9 mouse cellular contexts compared by ENCODE assay signal in the genomic region with DNA sequence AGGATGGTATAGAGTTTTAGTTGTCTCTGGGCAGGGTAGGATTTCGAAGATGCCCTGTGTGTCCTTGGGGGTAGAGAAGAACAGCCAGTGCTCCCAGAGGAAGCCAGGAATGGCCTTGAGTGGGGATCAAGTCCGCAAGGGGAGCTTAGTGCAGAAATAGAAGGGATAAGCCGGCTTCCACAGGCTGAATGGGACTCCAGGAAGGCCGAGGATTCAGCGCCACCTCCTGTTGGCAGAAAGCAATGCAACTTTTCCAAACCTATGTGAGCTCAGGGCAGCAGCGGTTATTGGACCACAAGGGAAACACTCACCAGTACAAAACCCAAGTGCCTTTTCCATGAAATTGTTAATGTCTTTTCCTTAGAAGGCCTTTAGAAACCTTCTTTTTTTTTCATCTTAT. TPM values are rescaled to one million over a fixed set of nuclear protein-coding genes. Genes with fewer than 3 reads are reported as not detected.
DNase-seq lines count a peak whose midpoint lies in the region; ATAC-seq and TF ChIP-seq lines count a peak whose summit lies in the region.
"Had no signal": no experiment of that assay in that cellular context is flagged by ENCODE, and none has a peak within 500 bp of the region (broad histone marks: within the 10 kb centered on the region; RNA-seq: fewer than 3 reads in every experiment).

No protein-coding gene starts in this region.

- ATAC-seq in embryonic facial prominence, embryonic 11.5 days (replicated peaks; ENCODE audit: insufficient number of reproducible peaks, low FRiP score, low TSS enrichment, low read depth): no peak
- no peak for ATAC-seq in megakaryocyte-erythroid progenitor cell, adult 5-6 weeks (replicated peaks; ENCODE audit: low FRiP score, low TSS enrichment, poor library complexity, severe bottlenecking)

- no peak for TF ChIP-seq EP300 in CH12.LX (IDR thresholded peaks at IDR 0.05; ENCODE audit: low read length)

- no peak overlapping the region for H3K27ac ChIP-seq in CH12.LX (ENCODE audit: insufficient read depth, low read depth)
- no peak overlapping the region for H3K27ac ChIP-seq in embryonic facial prominence, embryonic 11.5 days (replicated peaks; ENCODE audit: low read depth, low read length)
- H3K27ac ChIP-seq in liver, adult 2 months (replicated peaks; ENCODE audit: insufficient read depth, low read depth, low read length): no peak overlapping the region
- H3K27ac ChIP-seq: embryonic facial prominence, embryonic 12.5 days had no signal

- TF ChIP-seq CTCF in CH12.LX (conservative IDR thresholded peaks at IDR 0.05 in 1 of 2, IDR thresholded peaks at IDR 0.05 in 1 of 2; ENCODE audit: low read depth in 2 of 2, low read length in 2 of 2): peak; percentile 43 to 88
- TF ChIP-seq CTCF in liver, adult 2 months (IDR thresholded peaks at IDR 0.05; ENCODE audit: low read depth, low read length): peak; percentile 93

- H3K4me2 ChIP-seq in CH12.LX (ENCODE audit: insufficient read depth, low read depth, poor library complexity, severe bottlenecking): no peak overlapping the region
- no peak overlapping the region for H3K4me2 ChIP-seq in embryonic facial prominence, embryonic 11.5 days (ENCODE audit: low read depth, low read length)
- H3K4me2 ChIP-seq: embryonic facial prominence, embryonic 12.5 days had no signal

- no peak overlapping the region for H3K9ac ChIP-seq in CH12.LX (ENCODE audit: insufficient read depth, low read depth)
- no peak overlapping the region for H3K9ac ChIP-seq in embryonic facial prominence, embryonic 11.5 days (replicated peaks; ENCODE audit: low read length)
- H3K9ac ChIP-seq in liver, adult 2 months (ENCODE audit: low read depth, low read length): no peak overlapping the region
- H3K9ac ChIP-seq: embryonic facial prominence, embryonic 12.5 days had no signal

- TF ChIP-seq RAD21 in CH12.LX (IDR thresholded peaks at IDR 0.05; ENCODE audit: low read depth, low read length): peak; percentile 87

- H3K9me3 ChIP-seq in CH12.LX (replicated peaks; ENCODE audit: low read length): no peaks in the 10 kb centered on the region
- H3K9me3 ChIP-seq in embryonic facial prominence, embryonic 11.5 days (replicated peaks; ENCODE audit: control insufficient read depth, low read length): no peaks in the 10 kb centered on the region
- H3K9me3 ChIP-seq: embryonic facial prominence, embryonic 12.5 days had no signal

- no peaks in the 10 kb centered on the region for H3K27me3 ChIP-seq in CH12.LX (replicated peaks)
- no peaks in the 10 kb centered on the region for H3K27me3 ChIP-seq in embryonic facial prominence, embryonic 11.5 days (ENCODE audit: control insufficient read depth, insufficient read depth, low read length)
- H3K27me3 ChIP-seq in liver, adult 2 months (ENCODE audit: control insufficient read depth, insufficient read depth, low read length): no peaks in the 10 kb centered on the region

- H3K79me2 ChIP-seq in CH12.LX (replicated peaks; ENCODE audit: control insufficient read depth, extremely low read depth, insufficient read depth, poor library complexity, severe bottlenecking): no peaks in the 10 kb centered on the region
- peaks cover 3% of the 10 kb centered on the region; the same call in 1 of the 2 replicates for H3K79me2 ChIP-seq in liver, adult 2 months (ENCODE audit: control insufficient read depth, insufficient read depth, low read length)

- peak; percentile 60 for DNase-seq in CH12.LX (ENCODE audit: extremely low read depth)
- DNase-seq in adrenal gland, postnatal 25 days: peak; percentile 84
- peak; percentile 86 for DNase-seq in embryonic facial prominence, embryonic 11.5 days (ENCODE audit: low spot score)
- peak; percentile 30 to 70 for DNase-seq in heart, adult 9 months (ENCODE audit: low spot score in 2 of 2)
- DNase-seq in kidney, postnatal 10 days: peak; percentile 91
- peak; percentile 73 for DNase-seq in liver, adult 2 months (ENCODE audit: extremely low read depth, low read depth, low spot score)
- DNase-seq in ovary, postnatal 14 days (ENCODE audit: low spot score): peak; percentile 80

- peaks cover 3 to 17% of the 10 kb centered on the region in 2 experiments for H3K4me1 ChIP-seq in CH12.LX (ENCODE audit: control insufficient read depth in 1 of 2, insufficient read depth in 2 of 2)
- no peaks in the 10 kb centered on the region for H3K4me1 ChIP-seq in embryonic facial prominence, embryonic 11.5 days (ENCODE audit: control insufficient read depth, insufficient read depth, low read length)
- peaks cover 10% of the 10 kb centered on the region for H3K4me1 ChIP-seq in liver, adult 2 months (ENCODE audit: control insufficient read depth, insufficient read depth, low read length)

- no peak for TF ChIP-seq POLR2A in CH12.LX (IDR thresholded peaks at IDR 0.05; ENCODE audit: low read depth, low read length)
- no peak for TF ChIP-seq POLR2A in liver, adult 2 months (IDR thresholded peaks at IDR 0.05; ENCODE audit: extremely low read depth, insufficient read depth, low read length)

- no peaks in the 10 kb centered on the region for H3K36me3 ChIP-seq in CH12.LX (replicated peaks in 1 of 2; ENCODE audit: control insufficient read depth in 1 of 2, insufficient read depth in 1 of 2, low read length in 1 of 2)
- H3K36me3 ChIP-seq in embryonic facial prominence, embryonic 11.5 days (replicated peaks; ENCODE audit: control insufficient read depth, insufficient read depth, low read depth, low read length): no peaks in the 10 kb centered on the region
- H3K36me3 ChIP-seq in liver, adult 2 months (ENCODE audit: control insufficient read depth, insufficient read depth, low read length): peaks cover 2% of the 10 kb centered on the region; the same call in 1 of the 2 replicates
- H3K36me3 ChIP-seq: embryonic facial prominence, embryonic 12.5 days had no signal

- WGBS in embryonic facial prominence, embryonic 11.5 days: 9% methylated on average over 6 of the region's 6 CpGs
- WGBS in liver, adult 2 months: 7% methylated on average over 6 of the region's 6 CpGs

- in situ Hi-C loops in CH12.LX (cut with MboI; ENCODE audit: low pct_ligation_motif_present, low pct_unique_long_range_greater_than_20kb, low sequenced_read_pairs): loop anchor here (10.0 to 25.0 kb wide), 2 partner anchors 245 to 457 kb away; no protein-coding TSS in a partner anchor

- H3K4me3 ChIP-seq in CH12.LX (replicated peaks in 1 of 3; ENCODE audit: low read depth in 2 of 3, low read length in 2 of 3, poor library complexity in 1 of 3): no peak overlapping the region
- H3K4me3 ChIP-seq in embryonic facial prominence, embryonic 11.5 days (ENCODE audit: low read depth, low read length): no peak overlapping the region
- no peak overlapping the region for H3K4me3 ChIP-seq in liver, adult 2 months (ENCODE audit: insufficient read depth, low read depth, low read length)
- H3K4me3 ChIP-seq: embryonic facial prominence, embryonic 12.5 days had no signal

- dilution Hi-C loops in CH12.LX (cut with MboI; ENCODE audit: extremely low pct_ligation_motif_present, extremely low pct_unique_long_range_greater_than_20kb, low sequenced_read_pairs): no loop called here

TF ChIP-seq in CH12.LX, 34 proteins besides CTCF, POLR2A, EP300 and RAD21:
- peak; percentile 10; the same call in 1 of the 2 replicates for TF ChIP-seq ELF1 (IDR thresholded peaks at IDR 0.05; ENCODE audit: low read depth, low read length)
- no peak for TF ChIP-seq GABPA (IDR thresholded peaks at IDR 0.05; ENCODE audit: insufficient replicate concordance, low read depth, low read length)
- peak; percentile 66 for TF ChIP-seq ZC3H11A (IDR thresholded peaks at IDR 0.05; ENCODE audit: low read depth, low read length)
- TF ChIP-seq SMC3 (IDR thresholded peaks at IDR 0.05; ENCODE audit: low read depth, low read length): peak; percentile 93

RNA-seq across cellular contexts. Expression of a gene that starts 3.4 kb away (rescaled TPM):
- total RNA-seq in CH12.LX (2012; rRNA removed) (not detected in 2 replicates), CH12.LX (2014; rRNA removed) (not detected in 2 replicates)
- not detected in 2 replicates for polyA plus RNA-seq in CH12.LX (2012; ENCODE audit: insufficient read length, low read depth)
- 0.76 TPM in 1 of 2 replicates, not detected in the other for total RNA-seq in adrenal gland, postnatal 25 days (2021)
- 0.92 and 1.3 TPM in 2 replicates for polyA plus RNA-seq in embryonic facial prominence, embryonic 11.5 days (2014; fragmentation: Nextera tagmentation; extraction: Ambion mirVana)
- 9.7 and 15.7 TPM in 2 replicates for total RNA-seq in liver, adult 2 months (2014; rRNA removed)
- 4.6 and 9.0 TPM in 2 replicates for polyA plus RNA-seq in liver, adult 2 months (2012; rRNA removed)
- total RNA-seq in megakaryocyte-erythroid progenitor cell, adult 5-6 weeks (2014; fragmentation: Nextera tagmentation): not detected in 2 replicates
- total RNA-seq in megakaryocyte-erythroid progenitor cell, adult 5-6 weeks (2017): not detected in 2 replicates
